Mouse (Mus musculus): Measurements from ENCODE around the gene Crygc. TPM values are rescaled to one million over a fixed set of nuclear protein-coding genes. Genes with fewer than 3 reads are reported as not detected.
"Not testable (repeated sequence)": the region's sequence is repeated elsewhere in the genome, so short reads cannot be mapped to it uniquely, and the experiment has no call there.

The Crygc gene
- total and polyA plus RNA-seq, 3 experiments: not detected

GRCm38 (mm10) chr1:65067842-65068241, 5.6 kb downstream of the Crygc start:
- DNase-seq (ENCODE audit: low spot score): no peak
- Histone ChIP-seq H3K4me1 (ENCODE audit: insufficient read depth, low read depth, low read length) (no peaks in the 10 kb centered on the region; the same call in 1 of the 2 replicates), H3K4me3 (ENCODE audit: low read depth, low read length) (no peak overlapping the region), H3K27me3 (ENCODE audit: insufficient read depth, low read length) (peaks cover 3% of the 10 kb centered on the region; the same call in 1 of the 2 replicates), H3K36me3 (replicated peaks) (no peaks in the 10 kb centered on the region), H3K9me3 (replicated peaks) (no peaks in the 10 kb centered on the region; the same call in 1 of the 2 replicates)
- TF ChIP-seq TAL1 (conservative IDR thresholded peaks at IDR 0.05; ENCODE audit: low read depth, low read length) (no peak), GATA1 (IDR thresholded peaks at IDR 0.05; ENCODE audit: borderline replicate concordance, low read length) (no peak), POLR2AphosphoS5 (IDR thresholded peaks at IDR 0.05; ENCODE audit: insufficient replicate concordance, low read depth, low read length) (no peak), CTCF (IDR thresholded peaks at IDR 0.05; ENCODE audit: low read depth, low read length) (no peak), GATA2 (IDR thresholded peaks at IDR 0.05; ENCODE audit: borderline replicate concordance, low read depth, low read length) (no peak)
- ATAC-seq (ENCODE audit: extremely low read depth, insufficient number of reproducible peaks, low FRiP score, poor library complexity, severe bottlenecking): no peak

DNA sequence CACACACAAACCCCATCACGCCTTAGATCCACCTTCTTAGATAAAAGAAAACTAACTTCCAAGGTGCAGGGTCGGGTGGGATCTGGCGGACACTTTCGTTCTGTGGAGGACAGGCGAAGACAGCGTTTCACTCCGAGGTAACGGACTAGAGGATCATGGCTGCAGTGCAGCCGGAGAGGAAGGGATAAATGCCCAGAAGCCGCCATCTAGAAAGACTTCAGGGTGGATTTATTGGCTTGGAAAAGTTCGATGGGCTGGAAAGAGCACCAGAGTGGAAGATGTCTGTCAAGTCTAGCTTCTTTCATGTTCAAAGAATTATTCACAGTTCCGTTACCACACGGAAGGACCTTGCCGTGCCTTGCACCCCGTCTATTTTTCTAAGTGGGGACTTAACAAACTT, 9.3 kb downstream of the Crygc start:
- no peaks in the 10 kb centered on the region; the same call in 1 of the 2 replicates for H3K27me3 ChIP-seq (ENCODE audit: insufficient read depth, low read length)
- ATAC-seq (ENCODE audit: extremely low read depth, insufficient number of reproducible peaks, low FRiP score, poor library complexity, severe bottlenecking): no peak

GRCm38 (mm10) chr1:65063352-65063751, 10.1 kb downstream of the Crygc start, which contains the start of gene Crygd:
Gene Crygd (minus strand): TSS chr1:65063452.
- no peak within 1 kb of the TSS for H3K4me3 ChIP-seq (ENCODE audit: low read depth, low read length)
- no peaks in the 10 kb centered on the region; the same call in 1 of the 2 replicates for H3K9me3 ChIP-seq (replicated peaks)
- H3K27me3 ChIP-seq (ENCODE audit: insufficient read depth, low read length): no peaks in the 10 kb centered on the region; the same call in 1 of the 2 replicates
- TF ChIP-seq POLR2AphosphoS5 (IDR thresholded peaks at IDR 0.05; ENCODE audit: insufficient replicate concordance, low read depth, low read length): no peak
- TF ChIP-seq GATA1 (IDR thresholded peaks at IDR 0.05; ENCODE audit: borderline replicate concordance, low read length): no peak
- H3K4me1 ChIP-seq (ENCODE audit: insufficient read depth, low read depth, low read length): no peaks in the 10 kb centered on the region
- no peaks in the 10 kb centered on the region for H3K36me3 ChIP-seq (replicated peaks)
- ATAC-seq (ENCODE audit: extremely low read depth, insufficient number of reproducible peaks, low FRiP score, poor library complexity, severe bottlenecking) (no peak), DNase-seq (ENCODE audit: low spot score) (no peak)

More for the DNA sequence above, 9.3 kb downstream of the Crygc start:
- Histone ChIP-seq H3K36me3 (replicated peaks) (no peaks in the 10 kb centered on the region), H3K4me1 (ENCODE audit: insufficient read depth, low read depth, low read length) (no peaks in the 10 kb centered on the region; the same call in 1 of the 2 replicates), H3K4me3 (ENCODE audit: low read depth, low read length) (no peak overlapping the region), H3K9me3 (replicated peaks) (no peaks in the 10 kb centered on the region; the same call in 1 of the 2 replicates)
- DNase-seq (ENCODE audit: low spot score): no peak
- no peak for TF ChIP-seq GATA2 (IDR thresholded peaks at IDR 0.05; ENCODE audit: borderline replicate concordance, low read depth, low read length)
- TF ChIP-seq TAL1 (conservative IDR thresholded peaks at IDR 0.05; ENCODE audit: low read depth, low read length): no peak
- TF ChIP-seq CTCF (IDR thresholded peaks at IDR 0.05; ENCODE audit: low read depth, low read length): no peak
- TF ChIP-seq GATA1 (IDR thresholded peaks at IDR 0.05; ENCODE audit: borderline replicate concordance, low read length): no peak
- no peak for TF ChIP-seq POLR2AphosphoS5 (IDR thresholded peaks at IDR 0.05; ENCODE audit: insufficient replicate concordance, low read depth, low read length)

- DNase-seq (ENCODE audit: low spot score) (no peak), ATAC-seq (ENCODE audit: extremely low read depth, insufficient number of reproducible peaks, low FRiP score, poor library complexity, severe bottlenecking) (no peak)
- TF ChIP-seq GATA2 (IDR thresholded peaks at IDR 0.05; ENCODE audit: borderline replicate concordance, low read depth, low read length): no peak
- no peak for TF ChIP-seq GATA1 (IDR thresholded peaks at IDR 0.05; ENCODE audit: borderline replicate concordance, low read length)
- TF ChIP-seq POLR2AphosphoS5 (IDR thresholded peaks at IDR 0.05; ENCODE audit: insufficient replicate concordance, low read depth, low read length): no peak
- TF ChIP-seq TAL1 (conservative IDR thresholded peaks at IDR 0.05; ENCODE audit: low read depth, low read length): no peak
- no peak for TF ChIP-seq CTCF (IDR thresholded peaks at IDR 0.05; ENCODE audit: low read depth, low read length)
- Histone ChIP-seq H3K27me3 (ENCODE audit: insufficient read depth, low read length) (peaks cover 15% of the 10 kb centered on the region), H3K36me3 (replicated peaks) (no peaks in the 10 kb centered on the region), H3K4me3 (ENCODE audit: low read depth, low read length) (no peak overlapping the region), H3K4me1 (ENCODE audit: insufficient read depth, low read depth, low read length) (no peaks in the 10 kb centered on the region), H3K9me3 (replicated peaks) (peaks cover 8% of the 10 kb centered on the region)
Measured at GRCm38 (mm10) chr1:65052140-65052539, 21.3 kb downstream of the Crygc start.

- H3K4me1 ChIP-seq (ENCODE audit: insufficient read depth, low read depth, low read length): no peaks in the 10 kb centered on the region
- TF ChIP-seq TAL1 (conservative IDR thresholded peaks at IDR 0.05; ENCODE audit: low read depth, low read length) (no peak), POLR2AphosphoS5 (IDR thresholded peaks at IDR 0.05; ENCODE audit: insufficient replicate concordance, low read depth, low read length) (no peak), GATA1 (IDR thresholded peaks at IDR 0.05; ENCODE audit: borderline replicate concordance, low read length) (no peak), GATA2 (IDR thresholded peaks at IDR 0.05; ENCODE audit: borderline replicate concordance, low read depth, low read length) (no peak), CTCF (IDR thresholded peaks at IDR 0.05; ENCODE audit: low read depth, low read length) (no peak)
- no peak overlapping the region for H3K4me3 ChIP-seq (ENCODE audit: low read depth, low read length)
- no peaks in the 10 kb centered on the region for H3K36me3 ChIP-seq (replicated peaks)
- ATAC-seq (ENCODE audit: extremely low read depth, insufficient number of reproducible peaks, low FRiP score, poor library complexity, severe bottlenecking): no peak
- DNase-seq (ENCODE audit: low spot score): no peak
- H3K27me3 ChIP-seq (ENCODE audit: insufficient read depth, low read length): peaks cover 15% of the 10 kb centered on the region
- H3K9me3 ChIP-seq (replicated peaks): peaks cover 8% of the 10 kb centered on the region
Measured at GRCm38 (mm10) chr1:65051696-65052095, 21.8 kb downstream of the Crygc start.

GRCm38 (mm10) chr1:65050952-65051351, 22.5 kb downstream of the Crygc start, which contains the start of gene Cryge:
Gene Cryge (minus strand): TSS chr1:65051149.
- H3K27me3 ChIP-seq (ENCODE audit: insufficient read depth, low read length): peaks cover 15% of the 10 kb centered on the region
- H3K4me3 ChIP-seq (ENCODE audit: low read depth, low read length); H3K4me1 ChIP-seq (ENCODE audit: insufficient read depth, low read depth, low read length); H3K9me3 ChIP-seq (replicated peaks); H3K36me3 ChIP-seq (replicated peaks); ATAC-seq (ENCODE audit: extremely low read depth, insufficient number of reproducible peaks, low FRiP score, poor library complexity, severe bottlenecking); DNase-seq (ENCODE audit: low spot score): not testable (repeated sequence)

DNA sequence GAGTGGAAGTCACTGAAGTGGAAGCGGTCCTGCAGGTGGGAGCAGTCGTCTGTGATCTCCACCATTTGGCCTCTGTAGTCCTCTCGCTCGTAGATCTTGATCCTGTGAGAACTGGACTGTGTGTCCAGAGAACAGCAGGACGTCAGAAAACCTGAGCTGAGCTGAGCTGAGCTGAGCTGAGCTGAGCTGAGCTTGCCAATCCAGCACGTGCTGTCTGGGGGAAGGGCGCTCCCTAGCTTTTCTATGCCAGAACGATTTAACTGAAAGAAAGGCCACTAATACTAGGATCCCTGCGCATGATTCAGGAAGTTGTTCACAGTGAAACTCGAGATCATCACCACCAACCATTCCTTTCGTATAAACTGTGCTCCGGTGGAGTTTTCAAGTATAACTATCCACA, 24.7 kb downstream of the Crygc start:
- no peak for TF ChIP-seq TAL1 (conservative IDR thresholded peaks at IDR 0.05; ENCODE audit: low read depth, low read length)
- TF ChIP-seq CTCF (IDR thresholded peaks at IDR 0.05; ENCODE audit: low read depth, low read length): no peak
- TF ChIP-seq GATA1 (IDR thresholded peaks at IDR 0.05; ENCODE audit: borderline replicate concordance, low read length): no peak
- H3K4me3 ChIP-seq (ENCODE audit: low read depth, low read length): no peak overlapping the region
- no peaks in the 10 kb centered on the region for H3K36me3 ChIP-seq (replicated peaks)
- no peaks in the 10 kb centered on the region; the same call in 1 of the 2 replicates for H3K4me1 ChIP-seq (ENCODE audit: insufficient read depth, low read depth, low read length)
- ATAC-seq (ENCODE audit: extremely low read depth, insufficient number of reproducible peaks, low FRiP score, poor library complexity, severe bottlenecking) (no peak), DNase-seq (ENCODE audit: low spot score) (no peak)
- peaks cover 12% of the 10 kb centered on the region for H3K27me3 ChIP-seq (ENCODE audit: insufficient read depth, low read length)
- no peaks in the 10 kb centered on the region for H3K9me3 ChIP-seq (replicated peaks)

Measured in G1E (cell line).